Mouse (Mus musculus) limb, embryonic 11.5 days (tissue): ENCODE data around the gene 1700020A23Rik. TPM values are rescaled to one million over a fixed set of nuclear protein-coding genes. Genes with fewer than 3 reads are reported as not detected.
A peak's percentile ranks its signal among the peaks of the same experiment; 100 is the strongest.

Source experiments
- ATAC-seq: fragments of 200-750 bp; cut with Nextera tagmentation; 2 replicates; pipeline ENCODE4 v1.8.0; 2017; ENCODE audit warnings: low read depth; ENCODE audit not compliant: insufficient number of reproducible peaks, low FRiP score, low TSS enrichment
- DNase-seq: peaks from one replicate; pipeline ENCODE4 v3.0.0-alpha.2; 2015; ENCODE audit warnings: low spot score
- H3K27ac ChIP-seq: fragments of 300-500 bp; sonication (generic); replicated peaks from 2 replicates; pipeline ENCODE4 v1.5.1; 2014; ENCODE audit warnings: low read depth, mild to moderate bottlenecking, low read length
- H3K27me3 ChIP-seq: fragments of 300-500 bp; sonication (generic); 2 replicates; pipeline ENCODE4 v1.6.1; 2014; ENCODE audit warnings: mild to moderate bottlenecking, low read length, mixed read lengths; ENCODE audit not compliant: control insufficient read depth, insufficient read depth
- H3K36me3 ChIP-seq: fragments of 300-500 bp; sonication (generic); 2 replicates; pipeline ENCODE4 v1.6.1; 2014; ENCODE audit warnings: mild to moderate bottlenecking, low read length, moderate library complexity, mixed read lengths; ENCODE audit not compliant: control insufficient read depth, insufficient read depth
- H3K4me1 ChIP-seq: fragments of 300-500 bp; sonication (generic); 2 replicates; pipeline ENCODE4 v1.6.1; 2014; ENCODE audit warnings: low read length, mixed read lengths; ENCODE audit not compliant: control insufficient read depth, insufficient read depth
- H3K4me2 ChIP-seq: fragments of 300-500 bp; sonication (generic); 2 replicates; pipeline ENCODE4 v1.6.1; 2014; ENCODE audit warnings: low read depth, mild to moderate bottlenecking, moderate library complexity; ENCODE audit not compliant: severe bottlenecking
- H3K4me3 ChIP-seq: fragments of 300-500 bp; sonication (generic); 2 replicates; pipeline ENCODE4 v1.5.1; 2014; ENCODE audit warnings: low read depth, low read length
- H3K9ac ChIP-seq: fragments of 300-500 bp; sonication (generic); 2 replicates; pipeline ENCODE4 v1.6.1; 2014; ENCODE audit warnings: mild to moderate bottlenecking, low read length
- H3K9me3 ChIP-seq: fragments of 300-500 bp; sonication (generic); 2 replicates; pipeline ENCODE4 v1.6.1; 2016; ENCODE audit warnings: low read length; ENCODE audit not compliant: control insufficient read depth
- WGBS: fragments of 180-500 bp; shearing (Covaris S2); extraction: QIAGEN DNeasy Blood & Tissue Kit; methylation state at CpG from one replicate; pipeline ENCODE4 v1.1.7; 2014; 5-methylcytosine and 5-hydroxymethylcytosine counted together
- polyA plus RNA-seq: library from polyadenylated mRNA; unstranded; fragments of >200 nt; fragmentation: Nextera tagmentation; extraction: Ambion mirVana; gene quantifications from 2 replicates; pipeline ENCODE4 v1.2.1, GENCODE M21; 2014

Gene 1700020A23Rik
- polyA plus RNA-seq, 1 experiment from 2014 or later: not detected

- H3K4me1 ChIP-seq: peaks cover 8% of the 10 kb centered on the region; the same call in 1 of the 2 replicates
- 94% methylated on average over 26 of the region's 26 CpGs for WGBS
- H3K4me3 ChIP-seq: no peak overlapping the region
These were observed 16.9 kb downstream of the 1700020A23Rik start for GRCm38 (mm10) chr2:130421781-130422620.

GRCm38 (mm10) chr2:130423397-130424125, 18.5 kb downstream of the 1700020A23Rik start:
- H3K9ac ChIP-seq: peak overlapping the region; percentile 89
- H3K27me3 ChIP-seq: no peaks in the 10 kb centered on the region
- peak overlapping the region; percentile 62 for H3K27ac ChIP-seq
- ATAC-seq (peak; percentile 76), DNase-seq (peak; percentile 87)
- H3K36me3 ChIP-seq: no peaks in the 10 kb centered on the region
- H3K4me1 ChIP-seq: peaks cover 8% of the 10 kb centered on the region; the same call in 1 of the 2 replicates
- no peaks in the 10 kb centered on the region for H3K9me3 ChIP-seq
- peak overlapping the region; percentile 82 for H3K4me3 ChIP-seq
- 17% methylated on average over 49 of the region's 49 CpGs for WGBS
- H3K4me2 ChIP-seq: peak overlapping the region; percentile 86

More at GRCm38 (mm10) chr2:130421781-130422620, 16.9 kb downstream of the 1700020A23Rik start:
- H3K36me3 ChIP-seq: no peaks in the 10 kb centered on the region
- no peak for DNase-seq
- H3K27me3 ChIP-seq: no peaks in the 10 kb centered on the region
- no peak overlapping the region for H3K27ac ChIP-seq
- no peak overlapping the region for H3K4me2 ChIP-seq
- H3K9ac ChIP-seq: no peak overlapping the region
- H3K9me3 ChIP-seq: no peaks in the 10 kb centered on the region
- ATAC-seq: no peak

GRCm38 (mm10) chr2:130424126-130424853, 19.2 kb downstream of the 1700020A23Rik start, which contains the start of the genes Vps16 and Pced1a:
Gene Vps16 (plus strand): TSS chr2:130424339.
Gene Pced1a (minus strand): TSS chr2:130424701.
- H3K27me3 ChIP-seq: no peaks in the 10 kb centered on the region
- H3K4me2 ChIP-seq: peak within 1 kb of the TSS; percentile 86
- H3K36me3 ChIP-seq: no peaks in the 10 kb centered on the region
- ATAC-seq: peak; percentile 94
- H3K4me1 ChIP-seq: peaks cover 8% of the 10 kb centered on the region; the same call in 1 of the 2 replicates
- 0% methylated on average over 58 of the region's 58 CpGs for WGBS
- peak within 1 kb of the TSS; percentile 62 for H3K27ac ChIP-seq
- peak within 1 kb of the TSS; percentile 89 for H3K9ac ChIP-seq
- DNase-seq: peak; percentile 93
- H3K4me3 ChIP-seq: peak within 1 kb of the TSS; percentile 82
- H3K9me3 ChIP-seq: no peaks in the 10 kb centered on the region

- DNase-seq (no peak), ATAC-seq (no peak)
- peaks cover 2% of the 10 kb centered on the region; the same call in 1 of the 2 replicates for H3K36me3 ChIP-seq
- no peak overlapping the region for H3K27ac ChIP-seq
- no peaks in the 10 kb centered on the region for H3K27me3 ChIP-seq
- H3K9me3 ChIP-seq: no peaks in the 10 kb centered on the region
- peak overlapping the region; percentile 86 for H3K4me2 ChIP-seq
- H3K4me1 ChIP-seq: peaks cover 8% of the 10 kb centered on the region; the same call in 1 of the 2 replicates
- H3K4me3 ChIP-seq: peak overlapping the region; percentile 82
- peak overlapping the region; percentile 89 for H3K9ac ChIP-seq
- WGBS: 61% methylated on average over 5 of the region's 5 CpGs
These were observed 20.1 kb downstream of the 1700020A23Rik start for GRCm38 (mm10) chr2:130425112-130425511.

GRCm38 (mm10) chr2:130429851-130430250, 24.8 kb downstream of the 1700020A23Rik start:
- H3K36me3 ChIP-seq: peaks cover 2% of the 10 kb centered on the region; the same call in 1 of the 2 replicates
- H3K4me2 ChIP-seq: no peak overlapping the region
- DNase-seq: no peak
- no peaks in the 10 kb centered on the region for H3K9me3 ChIP-seq
- 86% methylated on average over 2 of the region's 2 CpGs for WGBS
- no peak overlapping the region for H3K9ac ChIP-seq
- H3K27me3 ChIP-seq: no peaks in the 10 kb centered on the region
- no peak for ATAC-seq
- H3K4me3 ChIP-seq: no peak overlapping the region
- 0 out of 2 replicates have a peak, but pooled peaks cover 4% of the 10 kb centered on the region for H3K4me1 ChIP-seq
- no peak overlapping the region for H3K27ac ChIP-seq

GRCm38 (mm10) chr2:130430484-130430883, 25.4 kb downstream of the 1700020A23Rik start:
- no peaks in the 10 kb centered on the region for H3K9me3 ChIP-seq
- DNase-seq (no peak), ATAC-seq (no peak)
- no peak overlapping the region for H3K4me3 ChIP-seq
- WGBS: 91% methylated on average over 3 of the region's 3 CpGs
- H3K27me3 ChIP-seq: no peaks in the 10 kb centered on the region
- H3K27ac ChIP-seq: no peak overlapping the region
- peaks cover 2% of the 10 kb centered on the region; the same call in 1 of the 2 replicates for H3K36me3 ChIP-seq
- H3K4me1 ChIP-seq: no peaks in the 10 kb centered on the region
- H3K9ac ChIP-seq: no peak overlapping the region
- H3K4me2 ChIP-seq: no peak overlapping the region

GRCm38 (mm10) chr2:130432157-130432556, 27.1 kb downstream of the 1700020A23Rik start:
- Histone ChIP-seq H3K4me2 (no peak overlapping the region), H3K4me1 (no peaks in the 10 kb centered on the region), H3K9me3 (no peaks in the 10 kb centered on the region), H3K4me3 (no peak overlapping the region), H3K27ac (no peak overlapping the region), H3K36me3 (peaks cover 2% of the 10 kb centered on the region; the same call in 1 of the 2 replicates), H3K9ac (no peak overlapping the region), H3K27me3 (no peaks in the 10 kb centered on the region)
- WGBS: 82% methylated on average over 3 of the region's 3 CpGs
- DNase-seq (no peak), ATAC-seq (no peak)

GRCm38 (mm10) chr2:130433152-130433551, 28.1 kb downstream of the 1700020A23Rik start:
- ATAC-seq: no peak
- 25% methylated on average over 4 of the region's 4 CpGs for WGBS
- H3K27me3 ChIP-seq: no peaks in the 10 kb centered on the region
- H3K4me2 ChIP-seq: no peak overlapping the region
- peak; percentile 57 for DNase-seq
- H3K27ac ChIP-seq: no peak overlapping the region
- H3K4me3 ChIP-seq: no peak overlapping the region
- no peaks in the 10 kb centered on the region for H3K4me1 ChIP-seq
- no peaks in the 10 kb centered on the region for H3K9me3 ChIP-seq
- H3K36me3 ChIP-seq: peaks cover 6% of the 10 kb centered on the region
- no peak overlapping the region for H3K9ac ChIP-seq
